Mouse (Mus musculus): ENCODE results near the gene Rcc1l.

DNA sequence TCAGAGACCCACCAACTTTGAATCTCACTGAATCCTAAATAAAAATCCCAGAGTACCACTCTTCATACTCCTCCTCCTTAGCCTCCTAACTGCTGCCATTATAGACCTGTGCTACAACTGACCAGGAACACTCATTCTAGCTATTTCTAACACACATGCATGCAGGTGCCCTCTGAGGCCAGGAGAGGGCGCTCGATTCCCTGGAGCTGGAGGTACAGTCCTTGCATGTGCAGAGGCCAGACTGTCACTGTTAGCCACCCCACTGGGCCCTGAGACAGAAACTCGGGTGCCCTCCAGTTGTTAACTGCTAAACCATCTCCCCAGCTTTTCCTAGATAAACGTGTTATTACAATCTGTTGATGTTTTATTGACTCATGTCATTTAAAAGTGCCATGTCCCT, 3.4 kb downstream of the Rcc1l start:
- TF ChIP-seq CTCF (conservative IDR thresholded peaks at IDR 0.05; ENCODE audit: insufficient read depth, insufficient read length, low read depth, low read length) (peak; percentile 75), POLR2A (IDR thresholded peaks at IDR 0.05; ENCODE audit: low read depth, low read length) (no peak)
